In genomic region chr1:120762921-120763595, GRCm38 (mm10) we compare ENCODE assay signal across 25 mouse cellular contexts.
DNase-seq lines count a peak whose midpoint lies in the region; ATAC-seq and TF ChIP-seq lines count a peak whose summit lies in the region.
"Had no signal": no experiment of that assay in that cellular context is flagged by ENCODE, and none has a peak within 500 bp of the region (broad histone marks: within the 10 kb centered on the region; RNA-seq: fewer than 3 reads in every experiment).

No protein-coding gene starts in this region.

- no peaks in the 10 kb centered on the region for H3K9me3 ChIP-seq in heart, embryonic 10.5 days
- H3K9me3 ChIP-seq in hindbrain, postnatal 0 days (ENCODE audit: low read length) = no peaks in the 10 kb centered on the region
- H3K9me3 ChIP-seq: heart, embryonic 15.5 days; hindbrain, embryonic 12.5 days; midbrain, embryonic 10.5 days; neural tube, embryonic 13.5 days had no signal

- H3K27ac ChIP-seq in heart, embryonic 10.5 days = no peak overlapping the region
- H3K27ac ChIP-seq in hindbrain, postnatal 0 days = no peak overlapping the region
- H3K27ac ChIP-seq: heart, embryonic 15.5 days; hindbrain, embryonic 12.5 days; left cerebral cortex, adult 2 months; liver, embryonic 14.5 days; midbrain, embryonic 10.5 days; neural tube, embryonic 13.5 days had no signal

- no peaks in the 10 kb centered on the region for H3K27me3 ChIP-seq in heart, embryonic 10.5 days (ENCODE audit: insufficient read depth, poor library complexity, severe bottlenecking)
- H3K27me3 ChIP-seq in hindbrain, postnatal 0 days (ENCODE audit: insufficient read depth, low read length) = no peaks in the 10 kb centered on the region
- H3K27me3 ChIP-seq: heart, embryonic 15.5 days; hindbrain, embryonic 12.5 days; neural tube, embryonic 13.5 days had no signal

- ATAC-seq in hindbrain, postnatal 0 days = no peak
- ATAC-seq: forebrain, postnatal 0 days; midbrain, embryonic 16.5 days had no signal

- no peak overlapping the region for H3K4me3 ChIP-seq in heart, embryonic 10.5 days
- H3K4me3 ChIP-seq in hindbrain, postnatal 0 days (ENCODE audit: low read length) = no peak overlapping the region
- H3K4me3 ChIP-seq: heart, embryonic 15.5 days; hindbrain, embryonic 12.5 days; left cerebral cortex, adult 2 months; midbrain, embryonic 10.5 days; myocyte; neural tube, embryonic 13.5 days had no signal

- no peak overlapping the region for H3K4me2 ChIP-seq in hindbrain, postnatal 0 days (ENCODE audit: low read depth, low read length)
- H3K4me2 ChIP-seq: heart, embryonic 15.5 days; hindbrain, embryonic 12.5 days; lung, embryonic 14.5 days; neural tube, embryonic 13.5 days had no signal

- peaks cover 12% of the 10 kb centered on the region for H3K4me1 ChIP-seq in heart, embryonic 10.5 days
- no peaks in the 10 kb centered on the region for H3K4me1 ChIP-seq in hindbrain, postnatal 0 days (ENCODE audit: insufficient read depth, low read length)
- H3K4me1 ChIP-seq: neural tube, embryonic 13.5 days had no signal

- TF ChIP-seq CTCF in hindbrain, postnatal 0 days (IDR thresholded peaks at IDR 0.05; ENCODE audit: low read depth) = no peak

- peak; percentile 58 to 83 for DNase-seq in heart, adult 18-20 months
- DNase-seq in heart, embryonic 10.5 days (ENCODE audit: low spot score) = no peak
- DNase-seq in R1 (ENCODE audit: low read depth, low spot score) = peak; percentile 32
- DNase-seq in gastrocnemius, postnatal 25 days = peak; percentile 80
- peak; percentile 92 for DNase-seq in skeletal muscle tissue, adult 2 months (ENCODE audit: low read depth, low spot score)
- no peak for DNase-seq in hindbrain, postnatal 0 days (ENCODE audit: low spot score)
- DNase-seq in adrenal gland, postnatal 36 days = no peak
- DNase-seq: adrenal gland, postnatal 25 days; cerebellum, adult 9-10 months; forebrain, postnatal 0 days; kidney, adult 18-20 months; kidney, postnatal 4 days; layer of hippocampus, adult 9-11 months; lung, embryonic 14.5 days; lung, postnatal 4 days; retina, postnatal 1 day; thymus, postnatal 14 days had no signal

- WGBS in heart, embryonic 10.5 days = 70% methylated on average over 4 of the region's 4 CpGs
- WGBS in hindbrain, postnatal 0 days = 45% methylated on average over 4 of the region's 4 CpGs

- no peak overlapping the region for H3K9ac ChIP-seq in hindbrain, postnatal 0 days (replicated peaks; ENCODE audit: low read length)
- H3K9ac ChIP-seq: forebrain, postnatal 0 days; heart, embryonic 15.5 days; hindbrain, embryonic 12.5 days; liver, embryonic 14.5 days; lung, embryonic 14.5 days; neural tube, embryonic 13.5 days had no signal

- no peaks in the 10 kb centered on the region for H3K36me3 ChIP-seq in heart, embryonic 10.5 days
- no peaks in the 10 kb centered on the region for H3K36me3 ChIP-seq in hindbrain, postnatal 0 days (ENCODE audit: insufficient read depth, low read length)
- H3K36me3 ChIP-seq: heart, embryonic 15.5 days; hindbrain, embryonic 12.5 days; midbrain, embryonic 10.5 days; neural tube, embryonic 13.5 days had no signal

Comparison
In these comparisons a context has a peak if more than half of its experiments do, and no peak if none do; other contexts are left out.
1. DNase-seq: peak in heart, adult 18-20 months (2 of 2), R1 (single experiment), gastrocnemius, postnatal 25 days (single experiment) and skeletal muscle tissue, adult 2 months (single experiment); none in heart, embryonic 10.5 days (single experiment), hindbrain, postnatal 0 days (single experiment) and adrenal gland, postnatal 36 days (0 of 2).